Mouse (Mus musculus) cerebellum, adult (tissue): Measurements from ENCODE around the gene Gm3194.
"Not testable (repeated sequence)": the region's sequence is repeated elsewhere in the genome, so short reads cannot be mapped to it uniquely, and the experiment has no call there.

ENCODE experiments used
- ATAC-seq: cut with Nextera tagmentation; 2 replicates; pipeline ENCODE4 v1.9.2; 2017; ENCODE audit warnings: mild to moderate bottlenecking, moderate library complexity, mixed read lengths; ENCODE audit not compliant: insufficient number of reproducible peaks, low FRiP score, low TSS enrichment

Gm3194 gene

GRCm38 (mm10) chr14:5455367-5455766 lies at the start of gene Gm3194:
Gm3194 (minus strand) TSS chr14:5455467.
- not testable (repeated sequence) for ATAC-seq

- not testable (repeated sequence) for ATAC-seq
These were observed 46.1 kb upstream of the Gm3194 start, which contains the start of gene Gm3488 for GRCm38 (mm10) chr14:5501374-5501773. Gm3488 (plus strand) TSS chr14:5501674.

GRCm38 (mm10) chr14:5483907-5484306 lies 28.6 kb upstream of the Gm3194 start, which contains the start of gene Gm3187:
Gm3187 (plus strand) TSS chr14:5484207.
- ATAC-seq, result not testable (repeated sequence)

GRCm38 (mm10) chr14:5477730-5478129 lies 22.5 kb upstream of the Gm3194 start, which contains the start of gene Gm8246:
Gm8246 (minus strand) TSS chr14:5477830.
- not testable (repeated sequence) for ATAC-seq

GRCm38 (mm10) chr14:5460469-5460868 lies 5.2 kb upstream of the Gm3194 start:
- ATAC-seq, result not testable (repeated sequence)

- ATAC-seq, result not testable (repeated sequence)
These were observed 66.3 kb downstream of the Gm3194 start, which contains the start of gene Gm3500 for GRCm38 (mm10) chr14:5388949-5389348. Gm3500 (minus strand) TSS chr14:5389049.
